Mouse (Mus musculus) cerebellum, adult 18-20 months (tissue): ENCODE data around the gene Gm21312.
"Not testable (repeated sequence)": the region's sequence is repeated elsewhere in the genome, so short reads cannot be mapped to it uniquely, and the experiment has no call there.

Experiments used
- DNase-seq, 2 experiments: peaks; one replicate each; pipeline ENCODE4 v3.0.0; 2021

Gene Gm21312

GRCm38 (mm10) chr10:104176724-104177123, at the start of gene Gm21312:
Gm21312 (plus strand) TSS chr10:104177024.
- DNase-seq = not testable (repeated sequence)

GRCm38 (mm10) chr10:104142687-104143086, 34.1 kb upstream of the Gm21312 start, which contains the start of gene Gm21293:
Gm21293 (plus strand) TSS chr10:104142987.
- not testable (repeated sequence) for DNase-seq

- DNase-seq = not testable (repeated sequence)
Observed at GRCm38 (mm10) chr10:104151197-104151596, 25.6 kb upstream of the Gm21312 start, which contains the start of gene Gm6763. Gm6763 (plus strand) TSS chr10:104151497.

- not testable (repeated sequence) for DNase-seq
Observed at GRCm38 (mm10) chr10:104159706-104160105, 17.1 kb upstream of the Gm21312 start, which contains the start of gene Gm8764. Gm8764 (plus strand) TSS chr10:104160006.

DNA sequence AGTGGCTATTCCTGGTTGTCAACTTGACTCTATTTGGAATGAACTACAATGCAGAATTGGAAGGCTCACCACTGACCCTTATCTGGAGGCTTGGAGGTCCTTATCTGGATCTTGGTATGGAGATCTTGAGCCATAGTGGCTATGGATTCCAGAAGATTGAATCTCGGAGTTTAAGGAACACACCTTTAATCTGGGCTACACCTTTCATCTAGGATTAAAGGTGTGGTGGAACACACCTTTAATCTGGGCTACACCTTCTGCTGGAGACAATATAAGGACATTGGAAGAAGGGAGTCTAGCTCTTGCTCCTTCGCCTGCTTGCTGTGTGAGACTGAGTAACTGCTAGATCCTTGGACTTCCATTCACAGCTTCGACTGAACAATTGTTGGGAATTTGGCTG, 8.6 kb upstream of the Gm21312 start, which contains the start of gene Gm21304:
Gm21304 (plus strand) TSS at position 301 of the 400 bp plus-strand sequence.
- DNase-seq = not testable (repeated sequence)

GRCm38 (mm10) chr10:104185233-104185632, 8.4 kb downstream of the Gm21312 start, which contains the start of gene Gm20765:
Gm20765 (plus strand) TSS chr10:104185533.
- not testable (repeated sequence) for DNase-seq

- DNase-seq = not testable (repeated sequence)
Observed at GRCm38 (mm10) chr10:104193742-104194141, 16.9 kb downstream of the Gm21312 start, which contains the start of gene Gm4340. Gm4340 (plus strand) TSS chr10:104194042.

DNA sequence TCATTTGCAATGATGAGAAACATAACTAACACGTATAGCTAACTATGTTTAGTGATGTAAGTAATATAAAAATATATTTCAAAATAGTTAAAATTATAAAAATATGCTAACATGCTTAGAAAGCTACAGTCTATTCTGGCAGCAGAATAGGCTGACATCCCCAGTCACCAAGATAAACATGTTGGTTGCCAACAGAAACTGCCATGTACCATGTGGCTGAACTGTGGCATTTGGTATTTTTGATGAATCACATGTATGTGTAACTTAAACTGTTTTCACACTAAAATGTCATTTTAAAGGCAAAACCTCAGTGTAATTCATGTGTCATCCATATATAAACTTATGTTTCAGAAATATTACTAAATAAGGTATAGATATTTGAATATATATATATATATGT, 32.8 kb downstream of the Gm21312 start:
- DNase-seq = no peak

GRCm38 (mm10) chr10:104210268-104210990, 33.6 kb downstream of the Gm21312 start:
- DNase-seq = no peak

GRCm38 (mm10) chr10:104214527-104214926, 37.7 kb downstream of the Gm21312 start:
- DNase-seq = no peak

- no peak for DNase-seq
Observed at GRCm38 (mm10) chr10:104220303-104221021, 43.6 kb downstream of the Gm21312 start.
